Mouse (Mus musculus): ENCODE results near the gene Cdsn. TPM values are rescaled to one million over a fixed set of nuclear protein-coding genes. Genes with fewer than 3 reads are reported as not detected.
A peak's percentile ranks its signal among the peaks of the same experiment; 100 is the strongest.

Cdsn gene
- polyA plus RNA-seq, 1 experiment from 2014 or later, result 0.12 TPM

DNA sequence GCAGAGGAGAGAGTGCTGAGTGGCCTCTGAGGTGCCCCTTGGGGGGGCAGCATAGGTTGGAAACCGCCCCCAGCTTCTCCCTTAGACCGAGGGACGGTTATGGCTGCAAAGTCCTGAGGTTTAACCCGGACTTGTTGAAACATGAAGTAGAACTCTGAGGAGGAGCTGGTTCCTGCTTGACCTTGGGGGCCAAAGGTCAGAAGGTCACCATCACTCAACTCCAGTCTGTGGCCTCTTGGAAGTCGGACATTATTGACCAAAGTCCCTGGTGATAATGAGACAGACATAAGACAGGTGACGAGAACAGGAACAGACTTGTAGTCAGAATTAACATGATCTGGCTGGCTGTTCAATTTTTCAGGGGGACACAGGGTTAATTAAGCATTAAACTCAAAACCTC is 37.2 kb upstream of the Cdsn start:
- H3K4me2 ChIP-seq, result 0 out of 2 replicates have a peak overlapping the region, but pooled peaks have one; percentile 84
- 40% methylated on average over 6 of the region's 6 CpGs for WGBS
- 0 out of 2 replicates have a peak overlapping the region, but pooled peaks have one; percentile 6 for H3K9ac ChIP-seq

GRCm38 (mm10) chr17:35515911-35516640 is 35.9 kb upstream of the Cdsn start:
- H3K4me1 ChIP-seq (replicated peaks), result peaks cover 38% of the 10 kb centered on the region
- no peaks in the 10 kb centered on the region for H3K9me3 ChIP-seq
- no peaks in the 10 kb centered on the region for H3K36me3 ChIP-seq
- H3K9ac ChIP-seq, result peak overlapping the region; percentile 71
- H3K27ac ChIP-seq, result no peak overlapping the region
- peak overlapping the region; percentile 56 for H3K4me3 ChIP-seq
- peaks cover 14% of the 10 kb centered on the region; the same call in 1 of the 2 replicates for H3K27me3 ChIP-seq
- H3K4me2 ChIP-seq, result peak overlapping the region; percentile 84
- 5% methylated on average over 25 of the region's 25 CpGs for WGBS
- ATAC-seq (ENCODE audit: low FRiP score), result peak; percentile 44; the same call in 1 of the 2 replicates

More for the DNA sequence above, 37.2 kb upstream of the Cdsn start:
- no peak for ATAC-seq (ENCODE audit: low FRiP score)
- Histone ChIP-seq H3K27me3 (peaks cover 15% of the 10 kb centered on the region; the same call in 1 of the 2 replicates), H3K4me1 (replicated peaks) (peaks cover 38% of the 10 kb centered on the region), H3K4me3 (no peak overlapping the region), H3K9me3 (no peaks in the 10 kb centered on the region), H3K36me3 (no peaks in the 10 kb centered on the region), H3K27ac (no peak overlapping the region)

DNA sequence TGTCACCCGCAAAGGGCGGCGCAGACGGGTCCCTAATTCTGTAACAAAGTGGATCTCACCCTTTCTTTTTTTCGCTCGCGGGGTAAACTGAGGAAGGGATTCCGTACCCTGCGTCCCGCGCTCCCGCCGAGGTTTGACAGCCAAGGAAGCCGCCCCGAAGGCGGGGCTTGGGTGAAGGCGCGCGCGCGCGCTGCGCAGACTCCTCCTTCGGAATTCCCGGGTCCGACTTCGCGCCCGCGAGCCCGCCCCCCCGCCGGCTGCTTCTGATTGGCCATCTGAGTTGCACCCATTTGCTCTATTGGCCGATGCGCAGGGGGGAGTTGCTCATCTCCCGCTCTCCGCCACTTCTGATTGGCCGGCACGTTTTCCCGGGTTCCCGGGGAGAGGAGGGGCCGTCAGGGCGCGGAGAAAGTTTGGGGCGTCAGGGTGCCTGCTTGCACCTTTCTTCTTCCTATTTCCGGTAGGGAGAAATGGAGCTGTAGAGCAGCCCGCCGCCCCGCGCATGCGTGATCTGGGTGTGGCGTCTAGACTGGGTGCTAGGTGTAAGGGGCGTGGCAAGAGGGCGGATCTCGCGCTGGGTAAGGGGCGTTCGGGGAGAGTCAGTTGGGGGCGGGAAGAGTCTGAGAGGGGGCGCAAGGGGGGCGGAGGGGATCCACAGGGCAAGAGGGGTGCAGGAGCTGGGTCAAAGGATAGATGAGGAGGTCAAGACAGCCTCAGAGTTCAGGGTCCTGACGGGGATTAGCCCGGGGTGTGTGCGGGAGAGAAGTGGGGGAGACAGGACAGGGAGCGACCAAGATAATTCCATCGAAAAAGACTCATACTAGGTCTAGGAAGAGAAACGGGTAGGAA is 35.1 kb upstream of the Cdsn start, which contains the start of the genes Tcf19 and Cchcr1:
Tcf19 (minus strand) TSS at position 173 of the 849 bp plus-strand sequence.
Cchcr1 (plus strand) TSS at position 449 of the 849 bp plus-strand sequence.
- peaks cover 14% of the 10 kb centered on the region; the same call in 1 of the 2 replicates for H3K27me3 ChIP-seq
- peak within 1 kb of the TSS; percentile 71 for H3K9ac ChIP-seq
- H3K9me3 ChIP-seq, result no peaks in the 10 kb centered on the region
- ATAC-seq (ENCODE audit: low FRiP score), result peak; percentile 94
- peak within 1 kb of the TSS; percentile 56 for H3K4me3 ChIP-seq
- H3K36me3 ChIP-seq, result no peaks in the 10 kb centered on the region
- H3K27ac ChIP-seq, result no peak within 1 kb of the TSS
- peaks cover 38% of the 10 kb centered on the region for H3K4me1 ChIP-seq (replicated peaks)
- WGBS, result under 1% methylated on average over 67 of the region's 67 CpGs
- H3K4me2 ChIP-seq, result peak within 1 kb of the TSS; percentile 84

DNA sequence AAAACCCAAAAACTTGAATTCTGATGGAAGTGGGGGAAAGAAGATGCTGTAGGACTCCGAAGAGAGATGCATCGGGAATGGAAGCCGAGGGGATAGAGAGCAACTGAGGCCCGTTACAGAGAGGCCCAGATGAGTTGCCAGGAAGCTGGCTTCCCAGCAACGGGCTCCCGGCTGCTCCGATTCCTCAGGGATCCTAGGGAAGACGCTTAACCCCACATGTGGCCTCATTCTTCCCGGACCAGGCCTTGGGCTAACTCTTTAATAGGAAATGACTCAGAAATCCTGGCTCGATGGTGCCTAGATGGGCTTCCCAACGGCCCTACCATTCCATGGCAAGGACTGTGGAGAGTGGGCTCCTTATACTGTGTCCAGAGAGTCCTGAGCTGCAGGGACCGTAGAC is 34.4 kb upstream of the Cdsn start:
- H3K4me2 ChIP-seq, result peak overlapping the region; percentile 84

DNA sequence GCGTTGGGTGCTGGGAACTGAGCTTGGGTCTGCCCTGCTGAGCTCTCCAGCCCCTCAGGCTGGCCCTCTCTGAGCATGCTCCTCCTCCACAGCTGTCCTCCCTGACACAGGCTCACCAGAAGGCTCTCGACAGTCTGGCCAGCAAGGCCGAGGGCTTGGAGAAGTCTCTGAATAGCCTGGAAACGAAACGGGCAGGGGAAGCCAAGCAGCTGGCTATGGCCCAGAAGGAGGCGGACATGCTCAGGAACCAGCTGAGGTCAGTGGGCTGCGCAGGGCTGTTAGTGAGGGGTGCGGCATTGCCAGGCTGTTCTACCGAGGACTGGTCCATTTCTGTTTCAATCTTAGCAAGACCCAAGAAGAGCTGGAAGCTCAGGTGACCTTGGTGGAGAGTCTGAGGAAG is 27.6 kb upstream of the Cdsn start:
- no peaks in the 10 kb centered on the region for H3K27me3 ChIP-seq
- ATAC-seq (ENCODE audit: low FRiP score), result no peak
- no peak overlapping the region for H3K4me2 ChIP-seq
- 91% methylated on average over 9 of the region's 9 CpGs for WGBS
- H3K4me3 ChIP-seq, result no peak overlapping the region
- no peaks in the 10 kb centered on the region for H3K9me3 ChIP-seq
- peaks cover 19% of the 10 kb centered on the region for H3K36me3 ChIP-seq
- H3K4me1 ChIP-seq (replicated peaks), result no peaks in the 10 kb centered on the region
- no peak overlapping the region for H3K27ac ChIP-seq
- no peak overlapping the region for H3K9ac ChIP-seq

More for the DNA sequence above, 34.4 kb upstream of the Cdsn start:
- Histone ChIP-seq H3K9ac (peak overlapping the region; percentile 61), H3K27ac (no peak overlapping the region), H3K4me3 (peak overlapping the region; percentile 56), H3K36me3 (no peaks in the 10 kb centered on the region), H3K9me3 (no peaks in the 10 kb centered on the region), H3K27me3 (peaks cover 14% of the 10 kb centered on the region; the same call in 1 of the 2 replicates), H3K4me1 (replicated peaks) (peaks cover 38% of the 10 kb centered on the region)
- ATAC-seq (ENCODE audit: low FRiP score), result no peak
- WGBS, result 9% methylated on average over 12 of the region's 12 CpGs

DNA sequence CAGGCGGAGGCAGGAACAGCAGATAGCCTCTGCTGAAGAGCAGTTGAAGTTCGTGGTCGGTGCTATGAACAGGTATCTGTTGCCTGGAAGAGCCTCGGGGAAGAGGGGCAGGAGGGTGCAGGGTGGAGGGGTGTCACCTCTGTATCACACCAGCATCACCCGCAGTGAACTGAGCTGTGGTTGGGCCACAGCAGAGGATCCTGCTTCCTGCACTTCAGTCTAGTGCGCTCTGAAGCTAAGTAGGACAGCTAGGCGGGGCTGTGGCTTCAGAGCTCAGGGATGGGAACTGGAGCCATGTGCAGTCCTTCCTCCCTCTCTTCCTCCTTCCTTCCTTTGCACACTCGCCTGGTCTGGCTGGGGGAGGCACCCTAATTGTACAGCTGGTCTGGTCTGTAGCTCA is 25.3 kb upstream of the Cdsn start:
- H3K27me3 ChIP-seq, result no peaks in the 10 kb centered on the region
- H3K27ac ChIP-seq, result no peak overlapping the region
- H3K9ac ChIP-seq, result no peak overlapping the region
- no peak for ATAC-seq (ENCODE audit: low FRiP score)
- H3K4me2 ChIP-seq, result no peak overlapping the region
- H3K9me3 ChIP-seq, result no peaks in the 10 kb centered on the region
- H3K36me3 ChIP-seq, result peaks cover 19% of the 10 kb centered on the region
- no peak overlapping the region for H3K4me3 ChIP-seq
- 88% methylated on average over 8 of the region's 8 CpGs for WGBS
- H3K4me1 ChIP-seq (replicated peaks), result peaks cover 12% of the 10 kb centered on the region

DNA sequence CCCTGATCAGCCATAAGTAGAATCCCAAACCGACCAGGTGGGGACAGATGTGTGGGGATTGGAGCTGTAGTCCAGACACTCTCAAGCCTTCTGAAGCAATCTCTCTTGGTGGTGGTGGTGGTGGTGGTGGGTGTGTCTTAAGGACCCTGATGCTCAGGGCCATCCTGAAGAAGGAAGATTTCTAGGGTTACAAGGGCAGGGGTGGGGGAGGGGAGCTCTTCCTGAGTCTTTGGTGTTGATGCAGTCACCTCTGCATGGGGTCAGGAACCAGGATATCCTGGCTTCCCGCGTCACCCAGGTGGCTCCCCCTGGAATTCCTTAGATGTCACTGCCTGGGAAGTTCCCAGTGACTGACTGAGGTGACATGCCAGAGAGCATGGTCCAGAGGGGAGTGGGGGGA is 19.6 kb upstream of the Cdsn start:
- H3K9ac ChIP-seq, result no peak overlapping the region
- no peak overlapping the region for H3K4me2 ChIP-seq
- H3K9me3 ChIP-seq, result no peaks in the 10 kb centered on the region
- H3K27me3 ChIP-seq, result 0 out of 2 replicates have a peak, but pooled peaks cover 4% of the 10 kb centered on the region
- H3K4me1 ChIP-seq (replicated peaks), result peaks cover 12% of the 10 kb centered on the region
- ATAC-seq (ENCODE audit: low FRiP score), result no peak
- H3K36me3 ChIP-seq, result peaks cover 8% of the 10 kb centered on the region
- H3K27ac ChIP-seq, result no peak overlapping the region
- H3K4me3 ChIP-seq, result no peak overlapping the region
- WGBS, result 23% methylated on average over 3 of the region's 3 CpGs

DNA sequence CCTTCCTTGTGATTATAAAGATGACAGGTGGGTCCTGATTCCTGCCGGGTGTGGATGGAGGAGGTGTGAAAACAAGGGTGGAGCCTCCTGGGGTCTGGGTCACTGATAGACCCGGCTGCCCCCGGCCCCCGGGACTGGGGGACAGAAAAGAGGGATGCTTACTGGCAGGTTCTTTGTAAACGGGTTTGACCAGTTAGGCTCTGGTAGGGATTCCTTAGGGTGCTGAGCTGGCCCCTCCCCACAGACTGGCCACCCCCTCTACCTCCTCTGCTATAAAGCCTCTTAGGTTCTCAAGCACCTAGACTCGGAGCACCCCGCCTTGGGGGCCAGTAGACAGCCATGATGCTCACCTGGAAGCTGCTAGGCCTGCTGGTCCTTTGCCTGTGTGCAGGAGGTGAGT is 19.0 kb upstream of the Cdsn start, which contains the start of gene Psors1c2:
Psors1c2 (plus strand) TSS at position 301 of the 400 bp plus-strand sequence.
- no peak within 1 kb of the TSS for H3K9ac ChIP-seq
- no peak within 1 kb of the TSS for H3K27ac ChIP-seq
- no peaks in the 10 kb centered on the region for H3K9me3 ChIP-seq
- H3K36me3 ChIP-seq, result peaks cover 8% of the 10 kb centered on the region
- ATAC-seq (ENCODE audit: low FRiP score), result no peak
- peaks cover 12% of the 10 kb centered on the region for H3K4me1 ChIP-seq (replicated peaks)
- no peak within 1 kb of the TSS for H3K4me3 ChIP-seq
- no peak within 1 kb of the TSS for H3K4me2 ChIP-seq
- WGBS, result 49% methylated on average over 7 of the region's 7 CpGs
- H3K27me3 ChIP-seq, result 0 out of 2 replicates have a peak, but pooled peaks cover 4% of the 10 kb centered on the region

- peaks cover 12% of the 10 kb centered on the region for H3K4me1 ChIP-seq (replicated peaks)
- H3K9ac ChIP-seq, result no peak overlapping the region
- H3K4me2 ChIP-seq, result no peak overlapping the region
- no peak overlapping the region for H3K27ac ChIP-seq
- H3K9me3 ChIP-seq, result no peaks in the 10 kb centered on the region
- H3K36me3 ChIP-seq, result no peaks in the 10 kb centered on the region
- H3K4me3 ChIP-seq, result no peak overlapping the region
- 0 out of 2 replicates have a peak, but pooled peaks cover 4% of the 10 kb centered on the region for H3K27me3 ChIP-seq
- ATAC-seq (ENCODE audit: low FRiP score), result peak; percentile 66; the same call in 1 of the 2 replicates
- WGBS, result 13% methylated on average over 6 of the region's 6 CpGs
Observed at GRCm38 (mm10) chr17:35534343-35534742, 17.6 kb upstream of the Cdsn start.

GRCm38 (mm10) chr17:35537421-35537820 is 14.5 kb upstream of the Cdsn start:
- H3K4me3 ChIP-seq, result no peak overlapping the region
- no peak overlapping the region for H3K27ac ChIP-seq
- no peak for ATAC-seq (ENCODE audit: low FRiP score)
- H3K4me1 ChIP-seq (replicated peaks), result no peaks in the 10 kb centered on the region
- no peak overlapping the region for H3K4me2 ChIP-seq
- H3K36me3 ChIP-seq, result no peaks in the 10 kb centered on the region
- no peak overlapping the region for H3K9ac ChIP-seq
- no peaks in the 10 kb centered on the region for H3K9me3 ChIP-seq
- WGBS, result 91% methylated on average over 4 of the region's 4 CpGs
- 0 out of 2 replicates have a peak, but pooled peaks cover 3% of the 10 kb centered on the region for H3K27me3 ChIP-seq

GRCm38 (mm10) chr17:35538476-35538875 is 13.5 kb upstream of the Cdsn start:
- H3K4me1 ChIP-seq (replicated peaks), result peaks cover 7% of the 10 kb centered on the region; the same call in 1 of the 2 replicates
- no peaks in the 10 kb centered on the region for H3K36me3 ChIP-seq
- H3K27me3 ChIP-seq, result no peaks in the 10 kb centered on the region
- no peak overlapping the region for H3K4me2 ChIP-seq
- ATAC-seq (ENCODE audit: low FRiP score), result no peak
- no peak overlapping the region for H3K27ac ChIP-seq
- H3K4me3 ChIP-seq, result no peak overlapping the region
- H3K9ac ChIP-seq, result no peak overlapping the region
- H3K9me3 ChIP-seq, result no peaks in the 10 kb centered on the region
- 88% methylated on average over 1 of the region's 1 CpGs for WGBS

DNA sequence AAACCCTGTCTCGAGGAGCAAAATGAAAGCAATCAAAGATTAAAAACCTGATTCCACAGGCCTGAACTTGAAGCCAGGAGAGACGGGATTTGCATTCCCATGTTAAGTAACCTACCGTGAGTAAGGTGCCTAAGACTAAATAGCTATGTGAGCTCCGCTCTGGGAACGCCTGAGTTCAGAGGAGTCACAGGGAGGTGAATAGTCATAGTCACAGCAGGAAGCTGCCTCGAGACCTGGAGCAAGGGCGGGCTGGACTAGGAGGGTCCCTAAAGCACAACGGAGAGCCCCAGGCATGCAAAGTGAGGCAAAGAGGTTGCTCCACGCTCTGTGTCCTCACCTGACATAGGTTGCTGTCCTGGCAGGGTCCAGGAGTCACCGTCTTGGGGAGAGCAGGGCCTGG is 12.4 kb upstream of the Cdsn start:
- ATAC-seq (ENCODE audit: low FRiP score), result no peak
- Histone ChIP-seq H3K4me3 (no peak overlapping the region), H3K9me3 (no peaks in the 10 kb centered on the region), H3K27me3 (no peaks in the 10 kb centered on the region), H3K4me2 (no peak overlapping the region), H3K27ac (no peak overlapping the region), H3K36me3 (no peaks in the 10 kb centered on the region), H3K4me1 (replicated peaks) (peaks cover 11% of the 10 kb centered on the region; the same call in 1 of the 2 replicates), H3K9ac (no peak overlapping the region)
- 59% methylated on average over 10 of the region's 10 CpGs for WGBS

Measured in hindbrain, embryonic 13.5 days (tissue).